Mouse (Mus musculus): ENCODE data around the gene Prss12.
A peak's percentile ranks its signal among the peaks of the same experiment; 100 is the strongest.
"Not testable (repeated sequence)": the region's sequence is repeated elsewhere in the genome, so short reads cannot be mapped to it uniquely, and the experiment has no call there.

Prss12 gene

DNA sequence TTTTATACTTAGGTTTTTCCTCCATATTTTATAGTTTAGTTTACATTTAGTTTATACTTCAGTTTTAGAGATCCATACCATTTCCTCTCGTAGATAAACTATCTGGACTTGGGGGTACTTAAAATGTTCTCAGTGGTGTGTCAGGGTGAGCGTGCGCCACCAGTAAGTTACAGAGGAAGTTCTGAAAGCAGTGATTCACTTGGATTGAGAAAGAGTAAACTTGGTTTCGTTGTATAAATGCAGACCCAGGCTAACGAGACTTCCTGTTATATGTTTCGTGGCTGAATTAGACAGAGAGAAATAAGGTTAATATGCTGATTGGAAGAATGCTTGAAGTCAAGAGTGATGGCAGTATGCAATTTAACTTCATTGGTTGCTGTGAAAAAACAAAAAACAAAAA lies 34.6 kb downstream of the Prss12 start:
- DNase-seq: no peak

DNA sequence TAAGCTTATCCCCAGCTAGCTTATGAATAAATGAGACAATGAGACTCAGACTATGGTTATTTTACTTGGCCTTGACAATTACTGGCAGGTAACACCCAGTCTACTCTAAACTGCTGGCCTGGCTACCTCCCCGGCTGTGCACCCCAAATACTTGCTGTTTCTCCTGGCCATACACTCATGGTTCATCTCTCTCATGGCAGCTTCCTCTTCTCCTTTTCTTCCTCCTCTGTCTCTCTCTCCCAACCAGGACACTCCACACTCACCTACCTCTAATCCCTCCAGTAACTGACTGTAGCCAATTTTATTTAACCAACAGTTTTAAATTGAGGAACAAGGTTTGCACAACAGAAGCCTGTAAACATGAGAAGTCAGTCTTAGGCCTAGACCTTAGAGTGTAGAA lies 45.1 kb downstream of the Prss12 start:
- no peak for DNase-seq

DNA sequence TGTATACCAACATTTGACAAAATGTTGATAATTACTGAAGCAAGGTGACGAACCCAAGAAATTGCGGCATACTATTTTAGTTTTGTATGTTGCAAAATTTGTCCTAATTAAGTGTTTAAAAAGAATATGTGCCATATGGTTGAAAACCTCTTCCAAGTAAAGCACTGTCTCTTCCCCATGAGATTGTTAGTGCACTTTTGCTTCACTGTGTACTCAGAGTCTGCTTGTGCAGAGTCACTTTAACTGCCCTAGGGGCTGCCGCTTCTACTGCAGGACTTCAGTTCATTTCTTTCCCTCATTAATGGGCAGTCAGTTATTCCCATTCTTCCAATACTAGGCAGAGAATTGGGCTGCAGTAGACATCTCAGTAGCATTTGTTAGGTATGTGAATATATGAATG lies 46.5 kb downstream of the Prss12 start:
- DNase-seq: no peak

DNA sequence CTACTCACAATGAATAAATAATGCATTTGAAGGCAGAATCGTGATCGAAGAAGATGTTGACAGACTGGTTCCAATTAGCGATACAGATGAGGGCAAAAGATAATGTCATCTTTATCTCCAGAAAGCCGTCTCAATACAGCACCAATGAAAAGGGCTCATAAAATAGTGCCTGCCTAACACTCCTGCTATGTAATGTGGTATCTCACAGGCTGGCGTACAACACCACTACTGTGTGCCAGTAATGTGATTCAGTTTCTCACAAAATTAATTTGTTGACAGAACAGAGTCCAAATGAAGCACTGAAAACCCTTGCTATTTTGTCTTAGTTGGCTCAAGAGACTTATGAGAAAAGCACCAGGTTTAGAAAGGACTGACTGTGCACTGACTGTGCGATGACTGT lies 48.4 kb downstream of the Prss12 start:
- no peak for DNase-seq

DNA sequence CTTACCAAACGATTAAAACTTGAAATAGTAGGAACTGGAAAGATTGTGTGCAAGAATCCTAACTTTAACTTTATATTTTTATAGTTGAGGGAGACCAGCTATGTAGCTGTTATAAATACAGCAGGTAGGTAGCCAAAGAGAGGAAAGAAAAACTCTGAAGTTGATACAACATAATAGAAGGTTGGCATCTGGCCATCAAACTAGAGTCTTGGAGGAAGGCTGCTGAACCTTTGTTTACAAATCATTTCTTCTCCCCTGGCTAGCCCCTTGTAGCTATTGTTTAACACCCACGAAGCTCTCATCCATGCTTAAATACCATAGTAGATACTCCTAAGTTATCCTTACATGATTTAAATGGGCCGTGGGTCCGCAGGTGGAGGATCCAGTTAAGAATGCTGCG lies 52.1 kb downstream of the Prss12 start:
- no peak for DNase-seq

DNA sequence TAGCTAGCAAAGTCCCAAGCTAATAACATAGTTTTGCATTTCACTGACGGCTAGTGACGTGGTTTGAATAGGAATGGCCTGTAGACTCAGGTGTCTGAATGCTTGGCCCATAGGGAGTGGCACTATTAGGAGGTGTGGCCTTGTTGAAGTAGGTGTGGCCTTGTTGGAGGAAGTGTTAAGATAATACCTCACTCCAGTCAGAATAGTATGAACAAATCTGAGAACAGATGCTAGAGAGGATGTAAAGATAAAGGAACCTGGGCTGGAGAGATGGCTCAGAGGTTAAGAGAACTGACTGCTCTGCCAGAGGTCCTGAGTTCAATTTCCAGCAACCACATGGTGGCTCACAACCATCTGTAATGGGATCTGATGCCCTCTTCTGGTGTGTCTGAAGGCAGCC lies 55.1 kb downstream of the Prss12 start:
- not testable (repeated sequence) for DNase-seq

DNA sequence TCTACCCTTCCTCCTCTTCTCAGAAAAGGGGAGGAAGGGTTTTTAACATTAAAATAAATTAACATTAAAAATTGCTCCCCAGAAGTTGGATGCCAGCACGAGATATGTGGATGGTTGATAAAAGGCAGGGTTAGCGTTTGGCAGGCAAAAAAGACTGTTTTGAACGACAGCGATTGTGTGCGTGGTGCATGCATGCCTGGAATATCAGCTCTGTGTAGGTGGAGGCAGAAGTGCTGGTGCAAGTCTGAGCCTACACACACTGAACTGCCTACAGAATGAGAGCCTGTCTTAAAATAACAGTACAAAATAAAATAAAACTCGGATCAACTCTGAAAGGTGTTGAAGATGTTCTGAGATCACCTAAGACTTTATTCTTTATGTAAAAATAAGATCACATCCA lies 57.2 kb downstream of the Prss12 start:
- DNase-seq: no peak

DNA sequence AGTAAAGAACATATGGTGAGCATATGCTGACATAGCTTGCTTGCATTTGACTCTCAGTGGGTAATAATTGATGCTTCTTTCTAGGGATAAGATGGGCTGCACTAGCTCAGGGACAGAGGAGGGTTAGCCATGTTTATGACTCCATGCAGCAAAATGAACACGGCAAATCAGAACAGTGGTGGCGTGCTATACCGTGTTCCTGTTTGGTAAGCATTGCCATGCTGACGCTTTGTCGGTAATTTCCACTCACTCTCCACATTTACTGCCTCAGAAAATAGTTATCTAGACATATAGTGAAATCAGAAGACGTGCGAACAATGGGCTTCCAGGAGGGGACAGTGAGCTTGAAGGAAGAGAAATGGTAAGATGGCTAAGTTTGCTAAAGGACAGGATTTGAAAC lies 58.1 kb downstream of the Prss12 start:
- DNase-seq: no peak

DNA sequence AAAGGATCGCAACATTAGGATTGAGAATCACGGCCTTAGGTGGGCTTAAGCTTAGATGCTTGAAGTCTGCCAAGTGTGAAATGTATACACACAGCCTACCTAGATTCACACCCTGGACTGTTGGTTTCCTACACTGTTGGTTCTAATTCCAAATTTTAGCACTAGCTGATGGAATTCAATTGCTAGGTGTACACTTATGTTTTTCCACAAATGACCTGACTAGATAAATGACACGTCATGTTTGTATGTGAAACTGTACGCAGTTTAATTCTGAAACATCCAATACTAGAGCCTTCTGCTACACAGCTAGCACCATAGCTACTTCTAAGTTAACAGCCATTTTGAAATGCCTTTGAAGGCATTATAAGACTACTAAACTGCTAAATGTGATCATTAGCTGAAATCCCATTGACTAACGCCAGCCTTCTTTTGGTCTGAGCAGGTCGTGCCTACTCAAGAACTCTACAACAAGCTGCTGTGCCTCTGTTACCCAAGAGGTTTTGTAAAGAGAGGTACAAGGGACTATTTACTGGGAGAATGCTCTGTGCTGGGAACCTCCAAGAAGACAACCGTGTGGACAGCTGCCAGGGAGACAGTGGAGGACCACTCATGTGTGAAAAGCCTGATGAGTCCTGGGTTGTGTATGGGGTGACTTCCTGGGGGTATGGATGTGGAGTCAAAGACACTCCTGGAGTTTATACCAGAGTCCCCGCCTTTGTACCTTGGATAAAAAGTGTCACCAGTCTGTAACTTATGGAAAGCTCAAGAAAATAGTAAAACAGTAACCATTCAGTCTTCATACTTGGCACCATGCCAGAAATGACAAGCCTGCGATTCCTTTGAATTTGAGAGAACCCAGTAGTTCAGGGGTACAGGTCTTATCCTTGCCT lies 59.3 kb downstream of the Prss12 start:
- DNase-seq: peak; percentile 36

DNA sequence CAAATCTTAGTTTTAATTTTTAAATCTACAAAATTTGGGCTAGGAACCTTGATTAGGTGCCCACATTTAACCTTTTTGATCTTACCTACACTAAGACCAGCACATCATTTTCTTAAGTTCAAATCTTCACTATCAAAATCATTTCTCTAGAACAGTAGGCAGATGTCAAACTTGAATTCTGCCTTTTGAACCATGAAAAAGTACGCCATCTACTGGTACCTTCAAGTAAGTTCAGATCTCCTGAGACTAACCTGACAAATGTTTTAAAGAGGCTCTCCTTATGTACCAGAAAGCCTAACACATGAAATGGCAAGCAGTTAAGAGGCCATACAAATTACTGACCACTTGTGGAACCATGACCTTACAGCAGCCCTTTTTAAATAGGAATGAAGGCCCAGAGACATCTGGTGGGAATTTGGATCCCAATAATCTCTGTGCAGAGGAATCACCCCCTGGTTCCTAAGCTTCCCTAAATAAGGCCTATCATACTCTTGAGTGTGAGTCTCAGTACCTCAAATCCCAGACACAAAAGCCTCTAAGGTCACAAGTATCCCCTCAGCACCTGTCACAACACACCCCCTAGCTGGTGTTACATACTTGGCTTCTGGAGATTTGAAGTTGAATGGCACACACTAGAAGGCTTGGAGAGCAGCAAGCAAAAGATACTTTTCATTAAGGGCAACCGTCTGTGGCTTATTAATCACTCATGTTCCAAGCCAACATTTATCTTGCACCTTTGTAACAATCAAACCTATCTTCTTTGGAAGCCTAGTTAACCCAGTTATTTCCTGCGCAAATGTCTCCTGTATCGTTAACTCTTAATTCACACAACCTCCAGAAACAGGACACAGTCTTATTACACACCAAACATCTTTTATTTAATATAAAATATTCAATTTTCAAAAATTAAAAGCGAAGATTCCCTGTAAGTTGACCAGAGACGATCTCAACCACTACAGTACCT lies 60.3 kb downstream of the Prss12 start:
- DNase-seq: no peak

DNA sequence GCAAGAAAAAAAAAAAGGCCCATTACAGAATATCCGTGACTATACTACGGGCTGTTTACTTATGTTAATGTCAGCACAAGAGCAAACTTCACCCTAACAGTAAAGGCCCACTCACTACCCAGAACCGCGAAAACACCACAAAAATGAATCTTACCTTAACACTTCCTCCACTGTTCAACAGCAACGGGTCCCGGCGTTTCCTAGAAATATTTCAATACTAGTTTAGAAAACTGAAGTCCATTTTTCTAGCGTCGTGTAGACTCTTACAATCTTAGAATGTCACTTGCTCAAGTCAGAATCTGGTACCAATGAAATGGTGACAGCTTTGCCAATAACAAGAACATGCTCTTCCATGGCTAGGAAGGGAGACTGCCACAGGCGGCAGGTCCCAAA lies 60.9 kb downstream of the Prss12 start:
- no peak for DNase-seq

DNA sequence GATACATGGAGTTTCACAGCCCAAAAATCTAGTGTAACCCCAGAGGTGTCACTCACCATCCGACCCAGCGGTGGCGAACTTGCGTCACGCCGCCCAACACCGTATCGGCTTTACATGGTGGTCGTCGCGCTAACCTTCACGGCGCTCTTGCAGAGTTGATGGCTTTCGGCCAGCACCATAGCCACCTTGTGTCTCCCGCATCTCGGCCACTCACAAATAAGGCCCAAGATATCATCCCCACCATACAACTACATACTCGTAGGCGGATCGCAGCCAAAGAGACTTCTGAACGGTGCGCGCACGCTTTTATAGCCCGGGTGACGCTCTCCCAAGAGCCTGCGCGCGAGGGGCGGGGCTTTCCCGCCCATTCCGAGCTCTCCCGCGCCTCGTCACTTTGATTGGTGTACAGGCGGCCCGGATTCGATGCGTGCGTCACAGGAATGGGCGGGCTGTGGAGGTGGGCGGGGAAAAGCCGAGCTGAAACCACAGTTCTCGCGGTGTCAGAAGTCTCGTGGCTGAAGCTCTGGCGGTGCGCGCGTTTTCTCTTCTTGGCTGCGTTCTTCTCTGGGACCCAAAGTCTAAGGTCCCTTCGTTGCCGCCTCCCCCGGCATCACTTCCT lies 61.5 kb downstream of the Prss12 start:
- DNase-seq: peak; percentile 99

DNA sequence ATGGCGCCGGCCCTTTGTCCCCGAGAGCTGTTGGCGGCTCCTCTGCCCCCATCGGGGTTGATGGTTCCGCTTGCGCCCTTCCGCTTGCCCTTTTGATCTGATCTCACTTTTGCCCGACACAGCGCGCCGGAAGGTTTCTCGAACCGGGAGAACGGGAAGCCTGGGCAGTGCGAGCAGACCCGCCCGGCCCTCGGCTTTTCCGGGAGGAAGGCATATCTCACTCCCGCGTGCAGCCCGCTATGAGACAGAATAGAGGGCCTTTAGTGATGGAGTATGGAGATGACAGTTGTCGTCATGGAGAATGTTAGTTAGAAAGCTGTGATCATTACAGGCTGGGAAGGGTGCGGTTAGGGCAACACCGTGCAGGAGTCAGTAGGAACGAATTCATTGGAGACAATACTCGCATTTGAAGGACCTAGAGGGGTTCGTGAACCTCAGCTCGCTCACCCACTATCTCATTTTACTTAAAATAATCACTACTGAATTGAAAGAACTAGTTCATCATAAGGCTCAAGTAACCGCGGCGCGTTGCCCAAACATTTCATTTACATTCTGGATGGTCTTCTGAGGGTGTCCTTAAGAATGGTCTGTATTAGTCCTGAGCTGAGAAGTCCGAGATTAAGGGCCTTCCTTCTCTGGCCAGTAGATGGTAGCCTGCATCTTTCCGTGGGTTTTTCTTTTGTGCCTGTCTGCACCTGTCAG lies 62.1 kb downstream of the Prss12 start:
- peak; percentile 54 for DNase-seq

DNA sequence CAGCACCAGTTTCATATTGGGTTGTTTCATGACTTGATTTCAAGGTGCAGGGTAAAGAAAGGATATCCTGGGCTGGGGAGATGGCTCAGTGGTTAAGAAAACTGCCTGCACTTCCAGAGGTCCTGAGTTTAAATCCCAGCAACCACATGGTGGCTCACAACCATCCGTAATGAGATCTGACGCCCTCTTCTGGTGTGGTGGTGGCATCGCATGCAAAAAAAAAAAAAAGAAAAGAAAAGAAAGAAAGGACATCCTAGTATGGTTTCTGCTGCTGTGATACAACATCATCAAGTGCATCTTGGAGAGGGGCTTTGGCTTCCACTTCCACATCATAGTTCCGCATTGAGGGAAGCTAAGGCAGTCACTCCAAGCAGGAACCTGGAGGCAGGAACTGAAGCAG lies 65.1 kb downstream of the Prss12 start:
- DNase-seq: no peak

DNA sequence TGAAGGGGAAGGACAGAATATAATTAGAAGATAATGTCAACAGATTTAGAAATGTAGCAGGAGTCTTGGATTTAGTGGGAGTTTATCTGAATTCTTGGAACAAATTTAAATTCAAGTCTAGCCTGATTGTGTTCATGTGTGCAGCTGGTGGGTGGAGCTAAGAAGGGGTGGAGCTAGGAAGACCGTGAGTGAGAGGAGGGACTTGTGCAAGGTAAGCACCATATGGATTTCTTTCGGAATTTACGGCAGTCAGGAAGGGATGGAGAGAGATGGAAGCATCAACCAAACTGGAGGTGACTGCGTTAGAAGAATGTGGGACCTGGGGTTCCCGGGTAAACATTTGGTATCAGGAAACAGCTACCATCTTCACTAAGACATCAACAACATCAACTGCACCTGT lies 68.2 kb downstream of the Prss12 start:
- DNase-seq: no peak

DNA sequence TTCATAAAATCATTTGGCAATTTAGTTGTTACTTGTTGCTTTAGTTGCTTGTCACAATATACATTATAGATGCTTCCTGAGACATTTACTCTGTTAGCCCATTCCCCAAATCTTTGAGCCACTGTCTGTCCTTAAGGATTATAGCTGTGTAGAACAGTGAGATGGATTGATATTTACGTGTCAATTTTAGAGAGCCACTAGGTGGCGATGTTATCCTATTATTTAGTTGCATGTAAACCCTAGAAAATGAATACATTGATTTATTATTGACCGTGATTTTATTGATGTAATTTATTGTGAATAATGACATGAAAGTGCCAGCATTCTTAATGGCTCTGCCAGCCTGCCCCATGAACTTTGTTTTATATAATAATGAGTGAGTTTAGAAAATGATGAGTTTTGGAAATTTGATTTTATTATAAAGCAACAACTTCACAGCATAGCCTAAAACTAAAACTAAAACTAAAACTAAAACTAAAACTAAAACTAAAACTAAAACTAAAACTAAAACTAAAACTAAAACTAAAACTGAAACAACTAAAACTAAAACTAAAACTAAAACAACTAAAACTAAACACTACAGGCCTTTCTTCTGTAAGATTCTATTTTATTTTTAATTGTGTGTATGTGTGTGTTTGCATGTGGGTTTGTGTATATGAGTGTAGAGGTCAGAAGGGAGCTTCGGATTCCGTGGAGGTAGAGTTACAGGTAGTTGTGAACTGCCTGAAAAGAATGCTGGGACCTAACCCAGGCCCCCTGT lies 69.1 kb downstream of the Prss12 start:
- peak; percentile 45 for DNase-seq

DNA sequence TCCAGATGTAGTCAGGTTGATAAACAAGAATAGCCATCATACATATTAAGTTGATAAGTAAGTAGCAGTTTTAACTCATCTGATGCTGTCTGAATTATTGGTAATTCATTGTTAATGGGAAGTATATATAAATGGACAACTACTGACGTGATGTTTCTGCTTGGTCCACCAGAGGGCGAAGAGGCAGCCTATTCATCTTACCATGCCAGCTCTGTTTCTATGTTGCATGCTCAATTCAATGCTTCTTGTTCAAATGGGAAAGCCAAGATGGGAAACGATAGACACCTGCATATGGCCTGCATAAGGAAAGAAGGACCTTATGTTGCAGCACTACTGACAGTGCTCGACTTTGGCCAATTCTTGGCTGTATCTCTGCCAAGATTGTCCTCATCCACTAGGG lies 70.1 kb downstream of the Prss12 start:
- peak; percentile 52 for DNase-seq

DNA sequence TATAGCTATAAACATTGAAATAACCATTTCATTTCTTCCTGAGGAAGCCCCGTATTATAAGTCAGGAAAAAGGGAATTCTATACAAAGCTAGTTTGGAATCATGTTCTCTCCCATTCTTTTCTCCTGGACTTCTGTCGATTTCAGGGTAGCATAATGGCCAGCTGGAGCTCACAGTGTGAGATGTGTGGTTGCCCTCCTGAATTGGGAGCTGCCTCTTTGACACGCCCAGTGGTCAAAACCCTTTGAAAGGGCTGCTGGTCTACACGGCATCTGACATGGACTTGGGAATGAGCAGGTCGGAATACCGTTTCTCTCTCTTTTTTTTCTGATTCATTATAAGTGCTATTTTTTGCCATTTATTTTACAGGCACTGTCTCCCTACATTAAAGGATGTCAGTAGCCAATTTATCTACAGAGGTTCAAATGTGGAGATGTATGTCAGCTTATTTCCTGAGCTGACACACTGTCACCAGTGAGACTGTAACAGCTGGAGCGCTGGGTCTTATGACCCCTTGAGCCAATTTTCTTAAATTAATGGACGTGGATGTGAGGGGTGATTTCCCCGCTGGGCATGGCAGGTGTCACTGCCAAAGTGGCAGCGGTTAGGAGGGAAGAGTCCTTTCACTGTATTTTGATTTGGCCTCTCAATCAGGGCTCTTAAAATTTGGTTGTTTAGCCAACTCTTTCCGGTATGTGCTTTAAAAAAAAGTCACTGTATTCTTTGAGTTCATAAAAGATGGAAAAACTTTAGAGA lies 79.8 kb downstream of the Prss12 start:
- peak; percentile 65 for DNase-seq

DNA sequence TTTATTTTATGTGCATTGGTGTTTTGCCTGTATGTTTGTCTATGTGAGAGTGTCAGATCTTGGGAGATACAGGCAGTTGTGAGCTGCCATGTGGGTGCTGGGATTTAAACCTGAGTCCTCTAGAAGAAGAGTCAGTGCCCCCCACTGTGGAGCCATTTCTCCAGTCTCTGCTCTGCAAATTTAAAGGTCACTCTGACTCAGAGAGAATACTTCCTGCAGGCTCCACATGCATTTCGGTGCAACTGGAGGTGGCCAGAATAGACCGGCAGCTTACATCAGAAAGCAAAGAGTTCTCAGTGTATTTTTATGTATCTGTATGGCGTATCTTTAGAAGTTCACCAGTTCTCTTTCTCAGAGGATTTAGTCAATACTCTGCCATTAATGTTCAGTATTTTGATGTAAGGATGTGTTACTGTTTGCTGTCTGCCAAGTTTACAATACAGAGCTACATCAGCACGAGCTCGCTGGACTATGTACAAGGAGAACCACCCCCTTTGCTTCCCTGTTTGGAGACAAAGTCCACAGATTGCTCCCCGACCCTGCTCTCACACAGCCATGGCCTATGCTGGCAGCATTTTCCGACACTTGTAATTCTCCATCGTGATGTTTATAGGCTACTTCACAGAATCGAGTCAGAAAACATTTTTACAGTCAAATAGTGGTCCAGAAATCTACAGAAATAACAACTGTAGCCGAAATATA lies 81.2 kb downstream of the Prss12 start:
- no peak for DNase-seq

DNA sequence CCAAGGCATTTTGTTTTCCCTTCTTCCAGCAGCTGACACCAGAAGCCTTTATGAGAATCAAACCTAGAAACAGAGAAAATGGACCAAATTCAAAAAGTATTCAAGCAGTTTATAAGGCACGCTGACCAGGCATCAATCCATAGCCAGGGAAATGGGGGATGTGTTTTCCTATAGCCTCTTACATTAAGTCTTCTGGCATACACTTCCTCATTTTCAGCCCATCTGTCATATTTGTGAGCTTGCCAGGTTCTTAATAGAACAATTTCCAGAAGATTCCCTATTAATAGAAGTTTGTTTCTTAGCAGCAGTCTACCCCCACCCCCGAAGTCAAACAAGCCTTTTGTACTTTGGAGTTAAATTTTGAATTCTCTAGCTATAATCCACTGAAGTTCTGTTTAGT lies 84.4 kb downstream of the Prss12 start:
- DNase-seq: peak; percentile 50

DNA sequence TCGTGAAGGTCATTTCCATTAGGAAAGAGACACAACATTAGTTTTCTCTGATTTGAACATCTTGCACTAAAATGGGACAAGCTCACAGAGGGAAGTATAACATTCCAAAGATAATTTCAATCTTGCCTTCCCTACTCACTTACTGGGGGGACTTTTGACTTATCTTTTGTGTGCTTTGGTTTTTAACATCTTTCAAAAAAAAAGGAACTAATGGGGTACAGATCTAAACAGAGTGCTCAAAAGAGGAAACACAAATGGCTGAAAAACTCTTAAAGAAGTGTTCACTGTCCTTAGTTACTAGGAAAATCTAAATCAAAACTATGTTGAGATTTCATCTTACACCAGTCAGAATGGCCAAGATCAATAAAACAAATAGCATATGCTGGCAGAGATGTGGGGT lies 90.6 kb downstream of the Prss12 start:
- no peak for DNase-seq
